Mouse (Mus musculus): ENCODE measurements at regions not wholly inside any gene's neighbourhood (a gene's known extent, or its start where the extent isn't known, plus 50 kb on each side); places are given as distances from the start of the nearest gene placed in this dataset.

GRCm38 (mm10) chr4:81569531-81569930 lies 126.9 kb upstream of the Mpdz start:
- Histone ChIP-seq H3K4me1 (ENCODE audit: control insufficient read depth in 1 of 2, insufficient read depth in 2 of 2, low read length in 2 of 2) (no peaks in the 10 kb centered on the region), H3K9ac (ENCODE audit: control insufficient read depth, low read depth, low read length, poor library complexity, severe bottlenecking) (no peak overlapping the region), H3K9me3 (replicated peaks; ENCODE audit: insufficient read depth, low read length) (no peaks in the 10 kb centered on the region), H3K27ac (ENCODE audit: control insufficient read depth, low read depth, low read length) (no peak overlapping the region), H3K36me3 (ENCODE audit: control insufficient read depth in 1 of 2, insufficient read depth in 2 of 2, low read length in 2 of 2) (no peaks in the 10 kb centered on the region), H3K79me2 (ENCODE audit: control insufficient read depth, insufficient read depth, low read length, poor library complexity) (no peaks in the 10 kb centered on the region), H3K27me3 (ENCODE audit: control insufficient read depth in 1 of 2, insufficient read depth in 2 of 2, low read length in 2 of 2) (no peaks in the 10 kb centered on the region), H3K4me3 (ENCODE audit: control insufficient read depth in 1 of 2, insufficient read depth in 1 of 2, low read depth in 2 of 2, low read length in 2 of 2) (no peak overlapping the region)
- no peak for DNase-seq (ENCODE audit: low read depth, low spot score)
- no peak for TF ChIP-seq MAX (IDR thresholded peaks at IDR 0.05; ENCODE audit: low read length)
- TF ChIP-seq NELFE (IDR thresholded peaks at IDR 0.05; ENCODE audit: low read depth, low read length): no peak

- DNase-seq (ENCODE audit: low read depth, low spot score): no peak
Measured at GRCm38 (mm10) chr4:81568404-81568803, 125.8 kb upstream of the Mpdz start.

GRCm38 (mm10) chr4:81567928-81568327 lies 125.3 kb upstream of the Mpdz start:
- H3K9ac ChIP-seq (ENCODE audit: control insufficient read depth, low read depth, low read length, poor library complexity, severe bottlenecking): no peak overlapping the region
- H3K9me3 ChIP-seq (replicated peaks; ENCODE audit: insufficient read depth, low read length): no peaks in the 10 kb centered on the region
- H3K36me3 ChIP-seq (ENCODE audit: control insufficient read depth in 1 of 2, insufficient read depth in 2 of 2, low read length in 2 of 2): no peaks in the 10 kb centered on the region
- H3K79me2 ChIP-seq (ENCODE audit: control insufficient read depth, insufficient read depth, low read length, poor library complexity): no peaks in the 10 kb centered on the region
- DNase-seq (ENCODE audit: low read depth, low spot score): no peak
- no peaks in the 10 kb centered on the region for H3K4me1 ChIP-seq (ENCODE audit: control insufficient read depth in 1 of 2, insufficient read depth in 2 of 2, low read length in 2 of 2)
- no peak overlapping the region for H3K27ac ChIP-seq (ENCODE audit: control insufficient read depth, low read depth, low read length)
- no peak overlapping the region for H3K4me3 ChIP-seq (ENCODE audit: control insufficient read depth in 1 of 2, insufficient read depth in 1 of 2, low read depth in 2 of 2, low read length in 2 of 2)
- TF ChIP-seq NELFE (IDR thresholded peaks at IDR 0.05; ENCODE audit: low read depth, low read length): no peak
- no peak for TF ChIP-seq POLR2AphosphoS5 (IDR thresholded peaks at IDR 0.05; ENCODE audit: borderline replicate concordance, low read depth, low read length)
- no peak for TF ChIP-seq UBTF (IDR thresholded peaks at IDR 0.05; ENCODE audit: borderline replicate concordance, insufficient read depth, low read depth, low read length)
- TF ChIP-seq MAFK (IDR thresholded peaks at IDR 0.05; ENCODE audit: borderline replicate concordance, low read depth, low read length): no peak
- no peak for TF ChIP-seq KAT2A (conservative IDR thresholded peaks at IDR 0.05; ENCODE audit: low read depth, low read length)
- no peak for TF ChIP-seq RCOR1 (IDR thresholded peaks at IDR 0.05; ENCODE audit: low read depth, low read length)
- TF ChIP-seq GABPA (IDR thresholded peaks at IDR 0.05; ENCODE audit: low read depth, low read length): no peak
- TF ChIP-seq ZMIZ1 (IDR thresholded peaks at IDR 0.05; ENCODE audit: low read depth, low read length): no peak
- TF ChIP-seq POLR2AphosphoS2 (IDR thresholded peaks at IDR 0.05; ENCODE audit: low read length): no peak
- TF ChIP-seq ELF1 (IDR thresholded peaks at IDR 0.05; ENCODE audit: low read depth, low read length): no peak
- no peak for TF ChIP-seq BHLHE40 (IDR thresholded peaks at IDR 0.05; ENCODE audit: borderline replicate concordance, low read depth, low read length)
- TF ChIP-seq JUND (IDR thresholded peaks at IDR 0.05; ENCODE audit: low read depth, low read length): no peak
- no peak for TF ChIP-seq MEF2A (IDR thresholded peaks at IDR 0.05; ENCODE audit: extremely low read depth, insufficient replicate concordance, low read depth, low read length, poor library complexity, severe bottlenecking)
- TF ChIP-seq HCFC1 (IDR thresholded peaks at IDR 0.05; ENCODE audit: low read depth, low read length): no peak
- no peak for TF ChIP-seq MYC (IDR thresholded peaks at IDR 0.05; ENCODE audit: low read depth, low read length)
- TF ChIP-seq ZKSCAN1 (IDR thresholded peaks at IDR 0.05; ENCODE audit: low read depth, low read length): no peak
- no peak for TF ChIP-seq TAL1 (IDR thresholded peaks at IDR 0.05; ENCODE audit: low read length)
- H3K27me3 ChIP-seq (ENCODE audit: control insufficient read depth in 1 of 2, insufficient read depth in 2 of 2, low read length in 2 of 2): no peaks in the 10 kb centered on the region

More at GRCm38 (mm10) chr4:81568404-81568803, 125.8 kb upstream of the Mpdz start:
- no peak for TF ChIP-seq MEF2A (IDR thresholded peaks at IDR 0.05; ENCODE audit: extremely low read depth, insufficient replicate concordance, low read depth, low read length, poor library complexity, severe bottlenecking)
- no peak for TF ChIP-seq NRF1 (IDR thresholded peaks at IDR 0.05; ENCODE audit: insufficient read depth, low read depth, low read length, poor library complexity, severe bottlenecking)
- TF ChIP-seq MYB (IDR thresholded peaks at IDR 0.05; ENCODE audit: low read depth, low read length): no peak
- Histone ChIP-seq H3K4me1 (ENCODE audit: control insufficient read depth in 1 of 2, insufficient read depth in 2 of 2, low read length in 2 of 2) (no peaks in the 10 kb centered on the region), H3K9ac (ENCODE audit: control insufficient read depth, low read depth, low read length, poor library complexity, severe bottlenecking) (no peak overlapping the region), H3K36me3 (ENCODE audit: control insufficient read depth in 1 of 2, insufficient read depth in 2 of 2, low read length in 2 of 2) (no peaks in the 10 kb centered on the region), H3K4me3 (ENCODE audit: control insufficient read depth in 1 of 2, insufficient read depth in 1 of 2, low read depth in 2 of 2, low read length in 2 of 2) (no peak overlapping the region), H3K27ac (ENCODE audit: control insufficient read depth, low read depth, low read length) (no peak overlapping the region), H3K27me3 (ENCODE audit: control insufficient read depth in 1 of 2, insufficient read depth in 2 of 2, low read length in 2 of 2) (no peaks in the 10 kb centered on the region), H3K9me3 (replicated peaks; ENCODE audit: insufficient read depth, low read length) (no peaks in the 10 kb centered on the region), H3K79me2 (ENCODE audit: control insufficient read depth, insufficient read depth, low read length, poor library complexity) (no peaks in the 10 kb centered on the region)

All from MEL (cell line).